Mouse (Mus musculus): ENCODE results near the gene Gabbr2. TPM values are rescaled to one million over a fixed set of nuclear protein-coding genes. Genes with fewer than 3 reads are reported as not detected.

Gene Gabbr2
- polyA plus RNA-seq, 1 experiment, result 0.12 TPM

DNA sequence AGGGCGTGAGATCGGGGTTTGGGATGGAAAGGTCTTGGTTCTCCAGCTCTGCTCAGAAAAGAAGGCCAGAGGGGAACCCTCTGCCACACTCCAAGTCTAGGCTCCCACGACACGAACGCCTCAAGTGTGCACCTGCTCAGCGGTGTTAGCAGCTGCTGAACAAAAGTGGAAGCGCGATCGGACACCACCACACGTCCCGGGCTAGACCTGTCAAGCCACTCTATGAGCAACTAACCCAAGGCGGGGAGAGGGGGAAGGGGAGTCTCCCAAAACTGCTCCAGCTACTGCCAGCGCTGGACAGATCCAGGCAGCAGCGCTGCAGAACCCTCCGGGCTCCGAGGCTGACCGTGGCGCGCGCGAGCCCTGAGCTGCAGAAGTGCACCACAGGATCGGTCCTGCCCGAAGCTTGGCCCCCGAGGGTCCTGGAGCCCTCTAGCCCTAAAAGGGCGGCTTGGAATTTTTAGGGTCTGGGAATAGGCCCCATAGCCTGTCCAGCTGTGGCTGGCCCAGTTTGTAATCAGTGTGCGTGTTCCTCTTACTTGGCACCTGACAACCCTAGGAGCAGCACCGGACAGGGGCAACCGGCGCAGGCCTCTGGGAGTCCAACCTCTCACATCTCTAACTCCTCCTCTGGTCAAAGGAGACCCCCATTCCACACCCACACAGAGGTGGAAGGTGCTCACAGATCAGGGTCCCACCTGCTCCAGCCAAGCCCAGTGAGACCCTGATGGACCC lies 1.2 kb downstream of the Gabbr2 start:
- 7% methylated on average over 29 of the region's 29 CpGs for WGBS
- DNase-seq (ENCODE audit: low read depth, low spot score), result no peak

GRCm38 (mm10) chr4:46989842-46990241 lies 1.8 kb downstream of the Gabbr2 start:
- DNase-seq (ENCODE audit: low read depth, low spot score), result no peak
- 3% methylated on average over 17 of the region's 17 CpGs for WGBS

GRCm38 (mm10) chr4:46988824-46989223 lies 2.8 kb downstream of the Gabbr2 start:
- WGBS, result 70% methylated on average over 4 of the region's 4 CpGs
- no peak for DNase-seq (ENCODE audit: low read depth, low spot score)

DNA sequence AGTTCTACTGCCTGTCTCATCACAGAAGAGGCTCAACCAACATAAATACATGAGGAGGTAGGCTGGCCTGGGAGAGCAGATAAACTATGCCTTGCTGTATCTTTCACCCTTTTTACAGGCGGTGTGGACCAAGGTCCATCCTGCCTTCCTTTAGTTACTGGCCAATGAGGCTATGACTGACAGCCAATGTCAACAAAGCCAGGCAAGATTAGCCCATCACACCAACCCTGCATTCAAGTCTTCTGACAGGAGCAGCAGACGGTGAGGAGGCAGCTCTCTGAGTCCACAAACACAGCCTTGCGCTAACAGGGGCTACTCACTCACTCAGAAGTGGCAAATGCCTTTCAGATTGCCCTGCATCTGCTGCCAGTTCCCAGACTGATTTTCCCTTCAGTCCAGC lies 3.4 kb downstream of the Gabbr2 start:
- 21% methylated on average over 3 of the region's 3 CpGs for WGBS
- DNase-seq (ENCODE audit: low read depth, low spot score), result no peak

GRCm38 (mm10) chr4:46987809-46988208 lies 3.9 kb downstream of the Gabbr2 start:
- 64% methylated on average over 6 of the region's 6 CpGs for WGBS

GRCm38 (mm10) chr4:46986054-46986453 lies 5.6 kb downstream of the Gabbr2 start:
- no peak for DNase-seq (ENCODE audit: low read depth, low spot score)

More at GRCm38 (mm10) chr4:46987809-46988208, 3.9 kb downstream of the Gabbr2 start:
- no peak for DNase-seq (ENCODE audit: low read depth, low spot score)

DNA sequence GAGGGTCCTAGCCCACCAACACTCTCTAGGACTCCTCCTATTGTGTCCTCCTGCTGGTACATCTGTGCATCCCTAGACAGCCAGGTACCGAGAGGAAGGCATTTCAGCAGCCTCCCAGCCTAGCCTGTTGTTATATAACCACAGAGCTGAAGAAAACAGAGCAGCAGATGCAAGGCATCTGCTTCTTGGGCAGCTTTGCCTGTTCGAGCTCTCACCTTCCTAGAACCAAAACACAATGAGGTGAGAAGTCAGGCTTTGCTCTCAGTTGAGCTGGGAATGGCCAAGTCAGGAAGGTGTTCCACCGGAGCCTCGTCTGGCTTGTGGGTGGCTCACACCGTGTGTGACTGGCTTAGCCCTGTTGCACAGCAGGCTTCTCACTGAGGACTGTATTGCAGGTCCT lies 8.8 kb downstream of the Gabbr2 start:
- 61% methylated on average over 5 of the region's 5 CpGs for WGBS
- DNase-seq (ENCODE audit: low read depth, low spot score), result no peak

- WGBS, result 83% methylated on average over 4 of the region's 4 CpGs
- no peak for DNase-seq (ENCODE audit: low read depth, low spot score)
These were observed 9.6 kb downstream of the Gabbr2 start for GRCm38 (mm10) chr4:46982094-46982493.

DNA sequence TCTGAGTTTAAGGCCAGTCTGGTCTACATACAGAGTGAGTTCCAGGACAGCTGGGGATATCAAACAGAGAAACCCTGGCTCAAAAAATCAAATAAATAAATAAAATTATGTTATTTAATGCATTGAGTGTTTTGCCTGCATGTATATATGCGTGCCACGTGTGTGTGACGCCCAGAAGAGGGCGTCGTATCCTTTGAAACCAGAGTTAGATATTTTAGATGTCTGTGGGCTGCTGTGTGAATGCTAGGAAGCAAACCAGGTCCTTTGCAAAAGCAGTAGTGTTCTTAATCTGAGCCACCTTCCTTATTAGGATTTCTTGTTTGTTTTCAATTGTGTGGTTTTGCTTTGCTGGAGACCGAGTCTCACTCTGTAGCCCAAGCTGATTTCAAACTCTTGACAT lies 13.3 kb downstream of the Gabbr2 start:
- DNase-seq (ENCODE audit: low read depth, low spot score), result no peak
- 79% methylated on average over 6 of the region's 6 CpGs for WGBS

DNA sequence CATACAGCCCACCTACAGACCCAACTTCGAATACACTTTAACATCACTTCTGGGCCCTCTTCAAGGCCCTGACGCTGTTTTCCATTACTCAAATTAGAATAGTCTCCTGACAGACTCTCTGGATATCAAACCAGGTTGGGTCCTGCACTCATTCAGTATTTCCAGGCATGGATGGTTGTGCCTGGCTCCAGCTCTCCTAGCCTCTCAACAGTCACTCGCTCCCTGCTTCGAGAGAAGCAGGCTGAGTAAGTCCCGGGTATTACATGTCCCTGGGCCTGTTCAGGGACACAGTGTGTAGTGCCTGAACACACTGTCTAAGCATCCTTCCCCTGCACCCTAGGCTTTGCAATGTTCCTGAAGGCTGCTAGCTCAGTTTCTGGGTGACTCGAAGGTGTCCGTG lies 14.5 kb downstream of the Gabbr2 start:
- WGBS, result 91% methylated on average over 7 of the region's 7 CpGs
- DNase-seq (ENCODE audit: low read depth, low spot score), result no peak

DNA sequence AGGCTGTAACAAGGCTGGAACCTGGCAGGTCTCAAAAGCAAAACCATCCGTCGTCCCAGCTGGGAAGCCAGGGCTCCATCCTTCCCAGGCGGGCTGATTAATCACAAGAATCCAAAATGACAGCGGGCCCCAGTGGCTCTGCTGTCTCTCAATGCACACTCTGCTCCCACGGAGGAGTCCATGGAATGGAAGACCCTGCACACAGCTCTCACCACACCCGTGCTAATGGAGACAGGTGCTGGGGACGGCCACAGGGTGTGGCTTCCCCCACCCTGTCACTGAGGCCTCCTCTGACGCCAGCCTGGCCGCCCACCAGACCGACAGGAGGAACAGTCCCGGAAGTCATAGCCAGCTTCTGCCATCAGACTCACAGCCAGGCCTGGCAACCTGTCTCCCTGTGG lies 15.0 kb downstream of the Gabbr2 start:
- WGBS, result 55% methylated on average over 11 of the region's 11 CpGs
- no peak for DNase-seq (ENCODE audit: low read depth, low spot score)

DNA sequence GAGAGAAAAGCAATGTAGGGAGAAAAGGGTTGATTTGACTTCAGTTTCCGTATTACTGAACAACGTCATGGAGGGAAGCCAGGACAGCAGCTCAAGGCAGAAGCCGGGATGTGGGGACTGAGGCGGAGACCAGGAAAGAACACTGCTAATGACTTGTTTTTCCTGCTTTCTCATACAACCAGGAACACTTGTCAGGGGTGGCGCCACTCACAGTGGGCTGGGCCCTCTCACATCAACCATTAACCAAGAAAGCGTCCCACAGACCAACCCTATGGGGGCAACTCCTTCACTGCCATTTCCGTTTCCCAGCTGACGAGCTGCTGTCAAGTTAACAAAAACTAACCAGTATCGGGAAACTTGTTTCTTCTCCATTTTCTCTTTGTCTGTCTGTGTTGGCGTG lies 18.4 kb downstream of the Gabbr2 start:
- DNase-seq (ENCODE audit: low read depth, low spot score), result no peak
- WGBS, result 25% methylated on average over 10 of the region's 10 CpGs

- 16% methylated on average over 10 of the region's 10 CpGs for WGBS
- DNase-seq (ENCODE audit: low read depth, low spot score), result peak; percentile 63
These were observed 23.7 kb downstream of the Gabbr2 start for GRCm38 (mm10) chr4:46967981-46968380.

DNA sequence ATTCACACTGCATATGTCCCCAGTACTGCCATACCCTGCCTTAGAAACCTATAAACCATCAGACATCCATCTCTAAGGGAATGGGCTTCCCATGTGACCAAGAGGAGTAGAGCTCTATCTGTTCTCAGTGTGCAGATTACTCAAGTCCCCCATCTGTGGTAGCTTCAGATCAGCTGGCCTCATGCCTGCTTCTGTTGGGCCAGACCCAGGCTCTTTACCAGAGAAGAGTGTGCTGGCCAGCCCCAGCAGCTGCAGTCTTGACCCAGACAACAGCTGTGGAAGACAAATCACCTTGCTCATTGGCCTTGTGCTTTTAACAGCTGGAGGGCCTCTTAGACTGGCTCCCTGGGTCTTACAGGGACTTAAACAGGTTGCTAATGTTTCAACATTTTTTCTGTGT lies 25.1 kb downstream of the Gabbr2 start:
- no peak for DNase-seq (ENCODE audit: low read depth, low spot score)

DNA sequence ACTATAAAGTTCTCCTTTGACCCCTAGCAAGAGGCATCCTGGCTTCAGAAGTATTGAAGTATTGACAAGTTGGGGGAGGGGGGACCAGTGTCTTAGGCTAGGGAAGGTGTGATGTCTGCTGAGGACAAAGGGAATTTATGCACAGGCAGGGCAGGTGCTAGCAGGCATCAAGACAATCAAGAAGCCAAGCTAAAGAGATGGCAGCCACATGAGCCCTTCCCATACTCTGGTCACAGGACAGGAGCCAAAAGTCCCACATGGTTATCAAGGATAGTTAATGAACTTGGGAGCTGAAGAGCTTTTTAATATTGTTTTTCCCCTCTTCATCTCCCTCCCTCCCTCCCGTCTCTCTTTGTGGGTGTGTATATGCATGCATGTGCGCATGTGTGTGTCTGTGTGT lies 30.3 kb downstream of the Gabbr2 start:
- DNase-seq (ENCODE audit: low read depth, low spot score), result no peak
- 76% methylated on average over 2 of the region's 2 CpGs for WGBS

- 82% methylated on average over 10 of the region's 10 CpGs for whole genome bisulfite sequencing
These were observed 31.5 kb downstream of the Gabbr2 start for GRCm38 (mm10) chr4:46960208-46960607.

DNA sequence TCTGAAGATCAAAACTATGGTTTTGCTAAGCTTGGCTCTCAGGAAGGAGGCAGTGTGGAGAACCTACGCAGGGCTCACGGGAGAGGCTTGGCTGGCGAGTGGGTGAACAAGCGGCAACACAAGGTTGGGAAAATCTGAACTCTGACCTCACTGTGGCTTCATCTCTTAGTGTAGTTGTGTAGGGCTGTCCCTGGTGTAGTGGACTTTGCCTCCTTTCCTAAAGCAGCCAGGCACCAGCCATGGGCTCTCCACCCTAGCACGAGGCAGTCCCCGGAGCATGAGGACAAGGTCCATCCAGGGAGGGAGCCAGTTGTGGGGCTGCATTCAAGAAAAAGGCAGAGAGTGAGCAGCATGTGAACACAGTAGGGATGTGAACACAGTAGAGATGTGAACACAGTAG lies 31.9 kb downstream of the Gabbr2 start:
- WGBS, result 47% methylated on average over 6 of the region's 6 CpGs
- DNase-seq (ENCODE audit: low read depth, low spot score), result peak; percentile 27

More at GRCm38 (mm10) chr4:46960208-46960607, 31.5 kb downstream of the Gabbr2 start:
- no peak for DNase-seq (ENCODE audit: low read depth, low spot score)

- DNase-seq (ENCODE audit: low read depth, low spot score), result no peak
- 87% methylated on average over 7 of the region's 7 CpGs for WGBS
These were observed 33.7 kb downstream of the Gabbr2 start for GRCm38 (mm10) chr4:46957955-46958354.

DNA sequence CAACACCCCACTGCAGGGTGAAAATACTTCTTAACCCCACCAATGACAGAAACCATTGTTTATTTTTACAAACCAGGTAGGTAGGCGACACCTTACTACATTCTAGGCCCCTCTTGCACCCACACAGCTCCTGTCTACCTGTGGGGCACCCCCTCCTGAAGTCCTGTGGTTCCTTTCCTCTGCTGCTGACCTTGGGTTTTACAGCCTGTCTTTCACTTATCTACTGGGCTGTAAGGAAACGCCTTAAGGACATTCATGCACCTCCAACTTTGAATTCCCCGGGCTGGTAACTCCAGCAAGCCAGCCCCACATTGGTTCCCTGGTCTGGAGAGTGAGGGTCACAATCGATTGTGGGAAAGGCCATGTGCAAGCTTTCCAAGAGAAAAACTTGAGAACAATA lies 34.7 kb downstream of the Gabbr2 start:
- WGBS, result 30% methylated on average over 4 of the region's 4 CpGs
- DNase-seq (ENCODE audit: low read depth, low spot score), result no peak

DNA sequence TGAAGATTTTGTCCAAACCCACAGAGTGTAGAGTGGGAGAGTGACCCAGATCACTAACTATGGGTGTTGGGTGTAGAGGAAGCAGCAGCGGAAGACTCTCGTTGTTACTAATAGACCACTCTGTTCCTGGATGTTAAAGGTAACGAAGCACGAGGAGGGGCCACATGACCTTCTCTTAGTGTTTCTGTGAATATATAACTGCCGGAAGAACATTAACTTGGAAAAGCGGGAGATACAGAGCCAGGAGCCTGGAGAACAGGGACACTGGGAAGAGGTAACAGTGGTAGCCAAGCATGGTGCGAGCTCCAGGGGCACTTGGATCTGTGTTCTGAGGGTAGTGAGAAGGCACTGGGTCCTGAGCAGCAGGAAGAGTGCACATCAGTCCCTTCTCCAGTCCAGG lies 38.7 kb downstream of the Gabbr2 start:
- WGBS, result 72% methylated on average over 7 of the region's 7 CpGs
- no peak for DNase-seq (ENCODE audit: low read depth, low spot score)

DNA sequence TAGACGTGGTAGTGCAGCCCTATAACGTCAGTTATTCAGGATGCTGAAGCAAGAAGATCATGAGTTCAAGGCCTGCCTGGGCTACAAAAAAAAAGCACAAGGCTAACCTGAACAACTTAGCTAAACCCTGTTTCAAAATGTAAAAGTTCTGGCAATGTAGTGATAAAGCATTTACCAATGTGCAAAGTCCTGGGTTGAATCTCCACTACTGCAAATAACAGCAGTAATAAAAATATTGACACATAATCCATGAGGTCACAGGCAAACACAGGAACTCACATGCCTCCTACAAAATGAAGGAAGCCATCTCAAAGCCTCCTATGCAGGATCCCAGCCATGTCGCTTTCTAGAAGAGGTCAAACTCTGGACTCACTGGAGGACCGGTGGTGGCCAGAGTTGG lies 39.1 kb downstream of the Gabbr2 start:
- WGBS, result 52% methylated on average over 4 of the region's 4 CpGs
- no peak for DNase-seq (ENCODE audit: low read depth, low spot score)

- WGBS, result 70% methylated on average over 3 of the region's 3 CpGs
- no peak for DNase-seq (ENCODE audit: low read depth, low spot score)
These were observed 57.4 kb downstream of the Gabbr2 start for GRCm38 (mm10) chr4:46934291-46934690.

Data from large intestine, adult 2 months (tissue).